Mouse (Mus musculus) hematopoietic stem cell, adult 5-6 weeks (primary cell): ENCODE results near the gene Gm37240. TPM values are rescaled to one million over a fixed set of nuclear protein-coding genes. Genes with fewer than 3 reads are reported as not detected.

ENCODE experiments used
- ATAC-seq, 2 experiments: fragments of 125-278 bp in 1 of 2; replicated peaks in 1 of 2; 2 replicates each; pipeline ENCODE4 v1.8.0; 2016 to 2017; ENCODE audit warnings: inconsistent platforms in 2 of 2, mild to moderate bottlenecking in 2 of 2, moderate number of reproducible peaks in 2 of 2, low read depth in 1 of 2, moderate TSS enrichment in 1 of 2; ENCODE audit not compliant: low FRiP score in 2 of 2, poor library complexity in 2 of 2, severe bottlenecking in 2 of 2, insufficient read depth in 1 of 2, low TSS enrichment in 1 of 2
- total RNA-seq: library from RNA; stranded (forward); fragments of 172-1452, 232-1000 nt; gene quantifications from 2 replicates; pipeline ENCODE4 v1.2.3, GENCODE M21; 2017

Gm37240 gene
- total RNA-seq, 1 experiment from 2014 or later, result not detected

DNA sequence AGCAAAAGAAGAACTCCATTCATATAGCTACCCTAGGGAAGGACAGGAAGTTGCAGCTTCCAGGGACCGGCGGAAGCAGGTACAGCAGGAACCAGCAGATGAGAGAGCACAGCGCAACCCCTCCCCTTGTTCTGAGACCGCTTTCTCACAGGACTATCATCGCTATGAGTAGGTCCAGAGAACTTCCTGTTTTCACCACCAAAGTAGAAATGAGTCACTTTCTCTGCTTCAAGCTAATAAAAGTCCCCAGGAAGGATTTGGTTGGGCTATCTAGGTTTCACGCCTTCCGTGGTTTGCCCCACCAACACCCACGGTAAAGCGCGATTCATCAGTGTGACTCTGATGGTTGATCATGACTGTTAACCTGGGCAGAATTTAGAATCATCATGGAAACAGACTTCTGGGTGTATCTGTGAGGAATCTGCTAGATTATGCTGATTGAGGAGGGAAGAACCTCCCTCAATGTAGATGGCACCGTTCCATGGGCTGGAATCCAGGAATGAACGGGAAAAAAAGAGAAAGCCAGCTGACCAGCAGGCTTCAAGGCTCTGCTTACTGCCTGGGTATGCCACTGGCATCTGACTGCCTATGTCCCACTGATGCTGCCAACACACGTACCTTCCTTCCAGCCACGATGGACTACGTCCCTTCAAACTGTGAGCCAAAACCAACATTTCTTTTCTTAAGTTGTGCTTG is 1172.1 kb downstream of the Gm37240 start:
- peak; percentile 96 to 97 for ATAC-seq

GRCm38 (mm10) chr3:84712941-84713340 is 1174.4 kb downstream of the Gm37240 start:
- no peak for ATAC-seq

DNA sequence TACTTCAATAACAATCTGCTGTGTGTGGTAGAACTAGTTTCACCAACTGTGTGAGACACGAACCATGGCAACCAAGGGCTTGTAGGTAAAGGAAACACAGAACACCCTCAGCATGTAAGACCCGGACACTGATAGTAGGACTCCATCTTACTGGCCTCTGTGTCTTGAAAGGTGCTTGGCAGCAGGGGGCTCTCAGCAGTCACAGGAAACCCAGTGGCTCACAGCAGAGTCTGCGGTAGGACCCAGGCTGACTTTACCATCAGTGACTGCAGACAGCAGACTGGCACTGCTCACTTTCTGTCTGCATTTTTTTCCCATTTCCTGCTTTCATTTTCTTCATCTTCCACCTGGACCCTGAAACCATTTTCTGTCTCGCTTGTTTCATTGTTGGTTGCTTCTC is 1176.6 kb downstream of the Gm37240 start:
- peak in 1 of 2 experiments; percentile 51; a peak in 1 of 4 replicates for ATAC-seq

- no peak for ATAC-seq
Measured at GRCm38 (mm10) chr3:84709967-84710366, 1177.4 kb downstream of the Gm37240 start.

DNA sequence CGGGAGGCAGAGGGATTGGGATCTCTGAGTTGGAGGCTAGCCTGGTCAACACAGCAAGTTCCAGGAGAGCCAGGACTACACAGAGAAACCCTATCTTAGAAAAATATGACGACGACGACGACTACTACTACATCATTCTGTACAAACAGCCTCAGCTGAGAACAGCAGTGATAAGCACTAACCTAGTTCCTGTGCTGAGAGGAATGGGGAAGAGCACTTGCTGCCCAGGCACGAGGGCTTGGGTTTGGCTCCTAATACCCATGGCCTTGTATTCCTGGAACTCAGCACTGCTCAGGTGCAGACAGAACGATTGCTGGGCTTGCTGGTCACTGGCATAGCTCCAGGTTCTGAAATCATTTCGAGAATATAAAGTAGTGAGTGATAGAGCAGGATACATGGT is 1178.2 kb downstream of the Gm37240 start:
- no peak for ATAC-seq

- no peak for ATAC-seq
Measured at GRCm38 (mm10) chr3:84708469-84708868, 1178.8 kb downstream of the Gm37240 start.

DNA sequence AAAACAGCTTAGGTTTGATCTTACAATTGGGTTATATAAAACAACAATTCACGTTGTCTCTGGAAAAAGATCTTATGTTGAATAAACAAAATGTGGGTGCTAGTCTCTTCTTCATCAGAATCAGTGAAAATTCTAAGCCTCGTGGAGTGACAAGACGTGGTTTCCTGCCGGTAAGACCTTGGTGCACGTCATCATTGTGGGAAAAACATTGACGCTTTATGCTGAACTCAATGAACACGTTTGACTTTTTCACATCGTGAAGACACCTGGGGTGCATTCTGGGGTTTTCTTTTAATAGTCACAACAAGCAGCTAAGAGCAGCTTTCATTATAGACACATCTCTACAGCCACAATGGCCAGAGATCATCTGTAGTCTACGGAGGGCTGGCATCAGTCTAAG is 1182.1 kb downstream of the Gm37240 start:
- ATAC-seq, result no peak

DNA sequence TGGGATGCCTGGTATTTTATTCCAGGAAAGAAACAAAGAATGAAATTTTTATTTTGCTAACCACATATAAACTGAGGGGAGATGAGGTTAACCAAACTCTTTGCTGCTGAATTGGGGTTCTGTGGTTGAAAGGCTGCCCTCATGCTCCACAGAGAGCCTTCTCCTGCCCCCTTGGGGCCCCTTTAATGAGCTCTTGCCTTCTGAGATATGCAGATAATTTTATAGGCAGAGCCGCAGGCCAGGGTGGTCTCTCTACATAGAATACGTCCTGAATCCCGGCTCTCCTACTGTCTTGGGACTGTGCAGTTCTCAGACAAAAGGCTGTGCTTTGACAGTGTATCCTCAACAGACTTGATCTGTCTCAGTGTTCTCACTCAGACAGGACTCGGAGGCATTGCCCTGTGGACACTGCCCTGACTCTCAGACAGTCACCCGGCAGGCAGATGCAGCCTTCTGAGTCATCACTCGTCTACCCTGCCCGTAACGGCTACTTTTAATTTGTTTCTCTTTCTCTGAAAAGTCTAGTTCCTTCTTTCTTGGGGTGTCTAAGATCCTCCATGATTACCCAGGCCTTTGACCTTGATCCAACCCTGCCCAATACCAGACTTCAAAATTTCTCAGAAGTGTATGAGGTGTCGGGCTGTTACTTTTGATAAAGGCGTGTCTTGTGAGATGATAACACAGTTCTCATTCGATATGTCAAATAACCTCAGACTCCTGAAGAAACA is 1184.1 kb downstream of the Gm37240 start:
- ATAC-seq, result no peak

DNA sequence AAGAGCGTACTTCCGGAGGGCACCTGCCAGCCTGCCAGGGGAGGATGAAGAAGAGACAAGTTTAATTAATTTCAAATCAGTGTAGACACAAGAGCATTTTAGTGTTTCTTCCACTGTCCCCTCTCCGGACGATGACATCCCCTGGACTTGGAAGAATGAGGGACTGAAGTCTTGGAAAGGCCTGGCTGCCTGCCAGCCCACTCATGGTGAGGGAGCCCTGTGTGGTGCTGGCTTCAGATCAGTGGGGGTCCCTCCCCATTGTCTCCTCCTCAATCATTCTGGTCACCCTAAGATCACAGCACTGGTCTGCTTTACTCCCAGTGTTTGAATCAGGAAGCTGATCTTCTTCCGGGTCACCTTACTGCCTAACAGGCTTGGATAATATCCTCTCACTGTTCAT is 1185.4 kb downstream of the Gm37240 start:
- ATAC-seq, result no peak

GRCm38 (mm10) chr3:84701509-84701908 is 1185.8 kb downstream of the Gm37240 start:
- ATAC-seq, result no peak

GRCm38 (mm10) chr3:84696428-84696917 is 1190.8 kb downstream of the Gm37240 start:
- no peak for ATAC-seq

DNA sequence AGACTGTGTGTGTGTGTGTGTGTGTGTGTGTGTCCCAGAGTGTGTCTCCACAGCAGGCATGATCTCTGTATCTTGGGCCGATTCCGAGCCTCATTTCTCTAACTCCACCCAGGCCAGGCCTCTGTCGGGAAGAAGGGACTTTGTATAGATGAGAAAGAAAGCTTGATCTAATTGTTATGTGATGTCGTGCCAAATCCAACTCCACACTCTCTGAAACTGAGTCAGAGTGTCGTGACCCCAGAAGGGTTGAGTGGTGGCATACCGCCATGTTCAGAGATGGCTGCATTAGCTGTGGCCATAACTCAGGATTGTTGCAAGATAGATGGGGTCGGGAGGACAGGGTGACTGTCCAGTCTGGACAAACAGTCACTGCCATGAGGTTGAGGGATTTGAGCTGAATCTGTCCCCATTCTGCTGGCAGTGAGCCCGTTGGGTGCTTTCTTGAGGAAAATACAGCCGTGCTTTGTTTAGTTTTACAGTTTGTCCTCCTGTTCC is 1191.4 kb downstream of the Gm37240 start:
- ATAC-seq, result no peak

- no peak for ATAC-seq
Measured at GRCm38 (mm10) chr3:84695418-84695817, 1191.9 kb downstream of the Gm37240 start.

GRCm38 (mm10) chr3:84693886-84694285 is 1193.4 kb downstream of the Gm37240 start:
- no peak for ATAC-seq

DNA sequence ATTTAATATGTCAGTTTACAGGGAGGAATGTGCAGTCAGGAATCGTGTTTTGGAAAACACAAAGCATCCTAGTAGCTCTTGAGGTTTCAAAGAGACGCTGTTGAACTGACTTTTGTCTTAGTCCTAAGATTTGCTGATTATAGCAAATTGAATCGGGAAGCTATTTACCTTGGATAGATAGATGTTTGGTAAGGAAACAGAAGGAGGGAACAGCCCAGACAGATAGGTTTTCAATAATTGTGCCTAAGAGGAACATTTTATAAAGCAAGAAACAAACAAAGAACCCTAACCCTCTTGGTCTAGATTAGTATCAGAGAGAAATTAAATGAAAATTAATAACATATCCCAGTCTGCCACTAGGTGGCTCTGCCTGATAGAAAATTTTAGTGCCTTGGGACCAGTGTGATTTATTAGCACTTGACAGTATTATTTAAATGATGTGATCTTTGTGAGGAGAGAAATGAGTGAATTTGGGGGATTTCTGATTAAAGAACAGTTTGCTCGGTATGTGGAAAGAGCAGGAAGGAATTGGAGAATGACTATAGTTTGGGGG is 1194.6 kb downstream of the Gm37240 start:
- ATAC-seq, result no peak; a peak in 2 of 4 replicates

DNA sequence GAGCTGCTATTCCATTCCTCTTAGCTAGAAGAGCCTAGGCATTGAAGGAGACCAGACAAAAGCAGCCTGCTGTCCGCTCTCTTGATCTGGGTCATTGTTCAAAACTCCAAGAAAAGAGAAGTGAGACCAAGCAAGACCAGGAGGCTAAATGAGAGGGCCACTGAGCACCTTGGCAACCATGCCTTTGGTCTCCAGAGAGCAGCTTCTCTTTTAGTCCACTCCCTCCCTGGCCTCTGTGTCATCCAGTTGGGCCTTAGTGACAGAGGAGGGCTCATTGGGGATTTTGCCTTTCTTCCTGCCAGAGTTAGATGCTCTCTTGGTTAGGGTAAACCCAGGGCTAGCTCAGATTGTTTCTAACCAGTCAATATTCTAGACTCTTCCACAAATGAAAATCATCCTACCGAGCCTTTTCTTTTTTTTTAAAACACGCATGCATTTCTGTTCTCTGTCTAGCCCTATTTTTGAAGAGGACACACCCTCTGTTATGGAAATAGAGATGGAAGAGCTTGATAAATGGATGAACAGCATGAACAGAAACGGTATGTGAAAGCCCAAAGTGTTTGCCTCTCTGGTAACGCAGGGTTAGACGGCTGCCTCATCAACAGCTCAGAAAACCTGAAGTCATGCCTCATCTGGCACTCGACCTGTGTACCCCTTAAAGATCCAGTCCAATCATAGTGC is 1197.1 kb downstream of the Gm37240 start:
- no peak for ATAC-seq

- no peak for ATAC-seq
Measured at GRCm38 (mm10) chr3:84689656-84690055, 1197.7 kb downstream of the Gm37240 start.

DNA sequence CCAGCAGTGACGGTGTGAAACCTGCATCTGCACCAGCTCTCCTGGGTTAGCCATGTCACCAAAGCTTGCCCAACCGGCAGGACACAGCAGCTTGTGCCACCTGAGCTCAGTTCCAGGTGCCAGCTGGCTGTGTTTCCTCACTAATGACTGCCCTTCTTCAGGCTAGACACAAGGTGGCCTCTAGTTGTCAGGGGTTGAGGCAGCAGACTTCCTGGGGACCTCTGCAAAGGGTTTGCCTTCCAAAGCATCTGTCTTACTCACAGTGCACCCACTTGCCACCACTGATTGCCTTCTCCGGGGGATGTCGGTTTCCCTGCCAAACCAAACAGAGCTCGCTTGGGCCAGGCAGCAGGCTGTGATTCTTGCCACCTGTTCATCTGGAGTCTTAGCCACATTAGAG is 1199.1 kb downstream of the Gm37240 start:
- ATAC-seq, result no peak
